Mouse (Mus musculus) embryonic facial prominence, embryonic 11.5 days (tissue): ENCODE measurements around the gene Prim2. TPM values are rescaled to one million over a fixed set of nuclear protein-coding genes. Genes with fewer than 3 reads are reported as not detected.
"Not testable (repeated sequence)": the region's sequence is repeated elsewhere in the genome, so short reads cannot be mapped to it uniquely, and the experiment has no call there.

Experiments
- ATAC-seq: fragments of 200-750 bp; cut with Nextera tagmentation; replicated peaks from 2 replicates; pipeline ENCODE4 v1.8.0; 2017; ENCODE audit warnings: low read depth; ENCODE audit not compliant: insufficient number of reproducible peaks, low FRiP score, low TSS enrichment
- DNase-seq: peaks from one replicate; pipeline ENCODE4 v3.0.0-alpha.2; 2015; ENCODE audit warnings: low spot score
- H3K27ac ChIP-seq: fragments of 300-500 bp; sonication (generic); replicated peaks from 2 replicates; pipeline ENCODE4 v1.5.1; 2014; ENCODE audit warnings: mild to moderate bottlenecking, low read depth, low read length, control low read depth
- H3K27me3 ChIP-seq: fragments of 300-500 bp; sonication (generic); 2 replicates; pipeline ENCODE4 v1.6.1; 2014; ENCODE audit warnings: mild to moderate bottlenecking, low read length, moderate library complexity, mixed read lengths; ENCODE audit not compliant: control insufficient read depth, insufficient read depth
- H3K36me3 ChIP-seq: fragments of 300-500 bp; sonication (generic); replicated peaks from 2 replicates; pipeline ENCODE4 v1.6.1; 2014; ENCODE audit warnings: low read depth, mild to moderate bottlenecking, low read length, moderate library complexity, mixed read lengths; ENCODE audit not compliant: control insufficient read depth, insufficient read depth
- H3K4me1 ChIP-seq: fragments of 300-500 bp; sonication (generic); 2 replicates; pipeline ENCODE4 v1.6.1; 2014; ENCODE audit warnings: low read length, mixed read lengths; ENCODE audit not compliant: control insufficient read depth, insufficient read depth
- H3K4me2 ChIP-seq: fragments of 300-500 bp; sonication (generic); 2 replicates; pipeline ENCODE4 v1.6.1; 2014; ENCODE audit warnings: low read depth, mild to moderate bottlenecking, control low read depth, low read length, moderate library complexity
- H3K4me3 ChIP-seq: fragments of 300-500 bp; sonication (generic); 2 replicates; pipeline ENCODE4 v1.5.1; 2014; ENCODE audit warnings: low read depth, low read length, control low read depth
- H3K9ac ChIP-seq: fragments of 300-500 bp; sonication (generic); replicated peaks from 2 replicates; pipeline ENCODE4 v1.6.1; 2014; ENCODE audit warnings: mild to moderate bottlenecking, control low read depth, low read length
- H3K9me3 ChIP-seq: fragments of 300-500 bp; sonication (generic); replicated peaks from 2 replicates; pipeline ENCODE4 v1.6.1; 2016; ENCODE audit warnings: mild to moderate bottlenecking, low read length, inconsistent platforms, mixed read lengths; ENCODE audit not compliant: control insufficient read depth
- WGBS: fragments of 180-500 bp; shearing (Covaris S2); extraction: QIAGEN DNeasy Blood & Tissue Kit; methylation state at CpG from one replicate; pipeline ENCODE4 v1.1.7; 2014; 5-methylcytosine and 5-hydroxymethylcytosine counted together
- polyA plus RNA-seq: library from polyadenylated mRNA; unstranded; fragments of >200 nt; fragmentation: Nextera tagmentation; extraction: Ambion mirVana; gene quantifications from 2 replicates; pipeline ENCODE4 v1.2.1, GENCODE M21; 2014

Gene Prim2
- polyA plus RNA-seq, 1 experiment from 2014 or later = 56.3 TPM

- no peak overlapping the region for H3K4me2 ChIP-seq
- 93% methylated on average over 14 of the region's 14 CpGs for WGBS
- ATAC-seq (no peak), DNase-seq (no peak)
- H3K36me3 ChIP-seq = peaks cover 3% of the 10 kb centered on the region; the same call in 1 of the 2 replicates
- no peak overlapping the region for H3K9ac ChIP-seq
- H3K4me3 ChIP-seq = no peak overlapping the region
- no peak overlapping the region for H3K27ac ChIP-seq
- no peaks in the 10 kb centered on the region for H3K27me3 ChIP-seq
- H3K4me1 ChIP-seq = no peaks in the 10 kb centered on the region
- H3K9me3 ChIP-seq = no peaks in the 10 kb centered on the region
These were observed 31.8 kb downstream of the Prim2 start for GRCm38 (mm10) chr1:33637827-33638226.

GRCm38 (mm10) chr1:33636421-33637195 is 33.0 kb downstream of the Prim2 start:
- H3K36me3 ChIP-seq = peaks cover 3% of the 10 kb centered on the region; the same call in 1 of the 2 replicates
- no peak for ATAC-seq
- 88% methylated on average over 10 of the region's 10 CpGs for WGBS

DNA sequence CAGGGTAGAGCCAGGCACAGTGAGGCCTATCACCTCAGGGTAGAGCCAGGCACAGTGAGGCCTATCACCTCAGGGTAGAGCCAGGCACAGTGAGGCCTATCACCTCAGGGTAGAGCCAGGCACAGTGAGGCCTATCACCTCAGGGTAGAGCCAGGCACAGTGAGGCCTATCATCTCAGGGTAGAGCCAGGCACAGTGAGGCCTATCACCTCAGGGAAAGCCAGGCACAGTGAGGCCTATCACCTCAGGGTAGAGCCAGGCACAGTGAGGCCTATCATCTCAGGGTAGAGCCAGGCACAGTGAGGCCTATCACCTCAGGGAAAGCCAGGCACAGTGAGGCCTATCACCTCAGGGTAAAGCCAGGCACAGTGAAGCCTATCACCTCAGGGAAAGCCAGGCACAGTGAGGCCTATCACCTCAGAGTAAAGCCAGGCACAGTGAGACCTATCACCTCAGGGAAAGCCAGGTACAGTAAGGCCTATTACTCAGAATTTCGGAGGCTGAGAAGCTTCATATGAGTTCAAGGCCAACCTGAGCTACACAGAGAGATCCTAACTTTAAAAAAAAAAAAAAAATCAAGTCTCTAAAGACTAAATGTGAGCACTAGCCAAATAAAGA is 38.5 kb downstream of the Prim2 start:
- not testable (repeated sequence) for H3K27ac ChIP-seq, H3K36me3 ChIP-seq, H3K4me1 ChIP-seq, H3K9me3 ChIP-seq, H3K4me3 ChIP-seq, DNase-seq, H3K4me2 ChIP-seq, ATAC-seq, H3K27me3 ChIP-seq, H3K9ac ChIP-seq
- 94% methylated on average over 1 of the region's 1 CpGs for WGBS

More at GRCm38 (mm10) chr1:33636421-33637195, 33.0 kb downstream of the Prim2 start:
- Histone ChIP-seq H3K4me1 (no peaks in the 10 kb centered on the region), H3K9ac (no peak overlapping the region), H3K9me3 (no peaks in the 10 kb centered on the region), H3K4me2 (no peak overlapping the region), H3K4me3 (no peak overlapping the region), H3K27me3 (no peaks in the 10 kb centered on the region), H3K27ac (no peak overlapping the region)
- DNase-seq = no peak

- Histone ChIP-seq H3K27me3 (no peaks in the 10 kb centered on the region), H3K9me3 (no peaks in the 10 kb centered on the region), H3K4me2 (no peak overlapping the region), H3K9ac (no peak overlapping the region), H3K27ac (no peak overlapping the region), H3K36me3 (no peaks in the 10 kb centered on the region), H3K4me1 (no peaks in the 10 kb centered on the region), H3K4me3 (no peak overlapping the region)
- ATAC-seq = no peak
- DNase-seq = no peak
- WGBS = 85% methylated on average over 6 of the region's 6 CpGs
These were observed 41.8 kb downstream of the Prim2 start for GRCm38 (mm10) chr1:33627803-33628202.

DNA sequence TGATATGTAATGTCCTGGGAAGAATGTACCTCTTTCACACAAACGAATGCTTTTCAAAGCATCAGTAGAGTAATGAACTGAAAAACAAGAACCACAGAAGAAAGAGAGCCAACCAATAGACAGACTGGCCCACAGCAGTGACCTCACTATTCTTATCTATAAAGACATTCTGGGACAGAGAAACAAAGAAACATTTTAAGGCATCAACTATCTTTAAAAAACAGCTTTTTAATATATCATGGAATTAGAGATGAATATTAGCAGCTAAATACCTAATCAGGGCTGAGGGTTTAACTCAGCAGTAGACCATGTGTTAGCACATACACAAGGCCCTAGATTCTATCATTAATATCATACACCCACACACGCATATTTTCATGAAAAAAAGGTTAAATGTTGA is 42.5 kb downstream of the Prim2 start:
- H3K9ac ChIP-seq = no peak overlapping the region

GRCm38 (mm10) chr1:33624900-33625299 is 44.7 kb downstream of the Prim2 start:
- Histone ChIP-seq H3K4me1 (no peaks in the 10 kb centered on the region), H3K27ac (no peak overlapping the region), H3K4me2 (no peak overlapping the region), H3K27me3 (no peaks in the 10 kb centered on the region), H3K4me3 (no peak overlapping the region), H3K36me3 (no peaks in the 10 kb centered on the region), H3K9ac (no peak overlapping the region), H3K9me3 (no peaks in the 10 kb centered on the region)
- ATAC-seq (no peak), DNase-seq (no peak)
- 90% methylated on average over 6 of the region's 6 CpGs for WGBS

More for the DNA sequence above, 42.5 kb downstream of the Prim2 start:
- no peak overlapping the region for H3K4me2 ChIP-seq
- H3K27me3 ChIP-seq = no peaks in the 10 kb centered on the region
- H3K9me3 ChIP-seq = no peaks in the 10 kb centered on the region
- ATAC-seq = no peak
- H3K4me3 ChIP-seq = no peak overlapping the region
- H3K4me1 ChIP-seq = no peaks in the 10 kb centered on the region
- no peaks in the 10 kb centered on the region for H3K36me3 ChIP-seq
- no peak for DNase-seq
- H3K27ac ChIP-seq = no peak overlapping the region
- 92% methylated on average over 2 of the region's 2 CpGs for WGBS

- Histone ChIP-seq H3K9ac (no peak overlapping the region), H3K27me3 (no peaks in the 10 kb centered on the region), H3K27ac (no peak overlapping the region), H3K4me3 (no peak overlapping the region), H3K4me2 (no peak overlapping the region), H3K36me3 (no peaks in the 10 kb centered on the region), H3K9me3 (no peaks in the 10 kb centered on the region), H3K4me1 (no peaks in the 10 kb centered on the region)
- 92% methylated on average over 4 of the region's 4 CpGs for WGBS
- ATAC-seq (no peak), DNase-seq (no peak)
These were observed 45.2 kb downstream of the Prim2 start for GRCm38 (mm10) chr1:33624441-33624840.

DNA sequence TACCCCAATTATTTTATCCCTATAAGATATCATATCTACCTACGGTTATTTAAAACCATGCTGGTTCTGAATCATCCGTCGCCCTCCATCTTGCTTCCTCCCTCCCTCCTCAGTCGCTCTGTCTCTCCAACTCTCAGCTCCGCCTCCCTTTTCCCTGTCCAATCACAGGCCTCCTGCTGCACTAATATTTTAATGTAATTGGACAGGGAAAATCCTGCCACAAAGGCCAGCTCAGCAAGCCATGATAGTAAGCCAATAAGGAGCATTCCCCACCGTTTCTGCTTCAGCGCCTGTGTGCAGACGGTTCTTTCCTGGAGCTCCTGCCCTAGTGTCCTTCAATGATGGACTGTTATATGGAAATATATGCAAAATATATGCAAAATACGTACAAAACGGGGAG is 47.8 kb downstream of the Prim2 start:
- Histone ChIP-seq H3K27me3 (no peaks in the 10 kb centered on the region), H3K4me3 (no peak overlapping the region), H3K27ac (no peak overlapping the region), H3K9me3 (no peaks in the 10 kb centered on the region), H3K4me2 (no peak overlapping the region), H3K36me3 (no peaks in the 10 kb centered on the region), H3K4me1 (no peaks in the 10 kb centered on the region), H3K9ac (no peak overlapping the region)
- DNase-seq (no peak), ATAC-seq (no peak)
- 88% methylated on average over 10 of the region's 10 CpGs for whole genome bisulfite sequencing
